Mouse (Mus musculus) stomach, postnatal 0 days (tissue): ENCODE results near the gene Jph4.

Experiments
- CTCF ChIP-seq: IDR thresholded peaks from 2 replicates; pipeline ENCODE4 v1.5.1; 2016; ENCODE audit warnings: antibody characterized with exemption, low read depth, mild to moderate bottlenecking, moderate library complexity
- EP300 ChIP-seq: optimal IDR thresholded peaks from 2 replicates; pipeline ENCODE3; 2016; ENCODE audit warnings: antibody characterized with exemption

- no peak for TF ChIP-seq EP300
- peak; percentile 53 for TF ChIP-seq CTCF
These were observed 22.8 kb downstream of the Jph4 start for GRCm38 (mm10) chr14:55093927-55094326.
